Mouse (Mus musculus): Measurements from ENCODE around the gene Rpap3.
A peak's percentile ranks its signal among the peaks of the same experiment; 100 is the strongest.
"Not testable (repeated sequence)": the region's sequence is repeated elsewhere in the genome, so short reads cannot be mapped to it uniquely, and the experiment has no call there.

The Rpap3 gene

DNA sequence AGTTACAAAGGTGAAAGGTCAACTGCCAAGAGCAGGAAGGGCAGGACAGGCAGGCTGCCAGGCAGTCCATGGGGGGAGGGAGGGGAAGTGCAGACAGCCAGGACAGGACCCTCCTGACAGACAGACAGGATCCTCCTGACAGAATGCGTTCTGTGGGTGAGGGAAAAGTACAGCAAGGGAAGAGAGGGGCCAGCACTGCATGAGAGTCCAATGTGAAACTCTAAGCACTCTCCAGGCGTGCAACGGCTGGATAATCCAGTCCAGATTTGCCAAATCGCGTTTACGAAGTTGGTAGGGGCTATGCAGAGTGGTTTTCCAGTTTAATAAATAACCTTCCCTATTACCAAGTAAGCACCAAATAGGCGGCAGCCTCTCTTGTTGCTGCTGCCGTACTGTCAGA, 23.6 kb downstream of the Rpap3 start:
- DNase-seq = no peak

DNA sequence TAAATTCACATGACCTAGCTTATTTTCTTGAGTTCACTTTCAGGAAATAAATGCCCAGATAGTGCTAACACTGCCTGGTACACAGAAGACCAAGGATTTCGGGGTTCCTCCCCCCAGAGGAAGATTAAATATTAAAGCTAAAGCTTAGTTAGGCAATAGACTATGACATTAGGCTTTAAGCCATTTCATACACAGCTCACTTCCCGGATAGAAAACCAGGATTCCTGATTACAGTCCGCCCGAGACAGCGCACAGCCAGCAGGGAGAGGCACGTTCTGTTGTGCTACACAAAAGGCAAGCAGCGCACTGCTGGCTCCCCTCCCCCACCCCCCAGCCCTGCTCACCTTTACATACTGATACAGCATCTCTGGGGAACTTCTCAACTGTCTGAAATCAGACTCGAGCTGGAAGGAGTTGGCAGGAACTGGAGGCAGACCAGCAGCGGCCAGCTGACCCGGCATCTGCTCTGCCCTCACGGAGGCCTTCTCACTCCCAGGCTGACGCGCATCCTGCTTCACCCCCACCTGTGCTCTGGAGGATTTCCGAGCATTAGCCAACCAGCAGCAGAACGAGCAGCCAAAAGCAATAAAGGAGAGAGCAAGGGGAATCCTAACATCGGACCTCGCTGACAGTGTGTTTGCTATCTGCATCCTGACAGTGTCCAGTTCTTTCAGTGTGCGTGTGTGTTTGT, 25.5 kb downstream of the Rpap3 start:
- DNase-seq = no peak

DNA sequence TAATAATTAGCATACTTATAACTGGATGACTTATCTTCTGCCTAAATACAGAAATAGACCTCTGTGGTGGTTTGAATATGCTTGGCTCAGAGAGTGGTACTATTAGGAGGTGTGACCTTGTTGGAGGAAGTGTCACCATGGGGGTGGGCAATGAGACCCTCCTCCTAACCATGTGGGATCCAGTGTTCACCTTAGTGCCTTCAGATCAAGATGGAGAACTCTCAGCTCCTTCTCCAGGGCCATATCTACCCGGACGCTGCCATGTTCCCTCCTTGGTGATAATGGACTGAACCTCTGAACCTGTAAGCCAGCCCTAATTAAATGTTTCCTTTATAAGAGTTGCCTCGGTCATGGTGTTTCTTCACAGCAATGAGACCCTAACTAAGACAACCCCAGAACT, 28.3 kb downstream of the Rpap3 start:
- DNase-seq = no peak

DNA sequence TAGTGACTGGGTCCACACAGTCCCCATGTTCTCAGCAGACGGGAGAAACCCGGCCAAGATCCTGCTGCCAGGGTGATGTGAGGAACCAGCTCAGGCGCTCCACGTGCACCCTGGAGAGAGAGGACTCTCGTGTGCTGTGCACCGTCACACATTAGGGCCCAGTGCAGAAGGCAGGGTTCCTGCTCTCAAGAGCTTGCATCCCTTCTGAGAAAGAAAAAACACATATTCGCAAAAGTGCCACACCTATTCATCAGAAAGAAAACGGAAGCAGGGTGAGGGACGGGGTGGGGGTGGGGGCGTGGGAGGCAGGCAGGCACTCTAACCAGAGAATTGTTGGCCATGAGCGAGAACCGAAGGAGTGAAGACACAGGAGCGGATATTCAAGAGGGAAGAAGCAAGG, 29.7 kb downstream of the Rpap3 start:
- DNase-seq = no peak

DNA sequence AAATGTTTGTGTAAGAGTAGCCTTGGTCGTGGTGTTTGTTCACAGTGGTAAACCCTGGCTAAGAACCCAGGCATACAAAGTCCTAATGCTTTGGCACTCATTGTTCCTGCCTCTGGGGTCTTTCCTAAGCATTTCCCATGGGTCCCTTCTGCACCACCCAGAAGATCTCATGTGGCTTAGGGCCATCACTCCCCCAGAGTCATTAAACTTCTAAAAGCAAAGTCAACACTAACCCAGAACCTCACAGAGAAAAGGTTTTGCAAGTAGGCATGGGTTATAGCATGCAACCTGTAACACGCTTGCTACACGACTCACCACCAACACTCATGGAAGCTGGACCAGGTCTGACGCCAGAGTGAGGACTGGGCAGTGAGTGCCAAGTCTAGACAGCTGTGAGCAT, 31.2 kb downstream of the Rpap3 start:
- no peak for DNase-seq

DNA sequence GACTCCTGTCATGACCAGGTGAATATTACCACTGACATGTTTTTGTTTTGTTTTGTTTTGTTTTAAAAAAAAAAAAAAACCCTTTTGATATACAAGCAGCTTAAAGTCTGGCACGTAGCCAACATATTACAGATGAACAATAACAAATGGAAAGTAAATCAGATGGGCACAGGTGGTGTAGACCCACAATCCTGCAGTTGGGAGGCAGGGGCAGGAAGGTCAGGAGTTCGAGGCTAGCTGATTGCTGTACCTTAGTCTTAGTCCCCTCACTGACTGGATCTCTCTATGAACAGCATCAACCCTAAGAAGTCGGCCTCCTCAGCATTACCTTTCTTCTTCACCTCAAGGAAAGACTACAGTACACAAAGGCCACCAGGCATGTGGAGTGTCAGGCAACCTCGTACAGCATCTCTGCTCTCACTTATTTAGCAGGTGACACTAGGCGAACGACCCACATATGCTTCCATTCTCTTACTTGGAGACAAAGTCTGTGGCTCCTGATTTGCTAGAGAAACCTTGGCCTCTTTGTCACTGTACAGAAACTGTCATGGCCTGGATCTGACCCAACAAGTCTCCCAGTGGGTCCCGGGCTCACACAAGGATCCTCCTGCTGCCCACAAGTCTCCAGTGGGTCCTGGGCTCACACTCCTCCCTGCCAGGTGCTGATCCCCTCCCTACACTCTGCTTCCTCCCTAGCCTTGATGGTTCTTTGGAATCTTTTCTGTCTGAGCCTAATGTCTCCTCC, 32.2 kb downstream of the Rpap3 start:
- DNase-seq = no peak

DNA sequence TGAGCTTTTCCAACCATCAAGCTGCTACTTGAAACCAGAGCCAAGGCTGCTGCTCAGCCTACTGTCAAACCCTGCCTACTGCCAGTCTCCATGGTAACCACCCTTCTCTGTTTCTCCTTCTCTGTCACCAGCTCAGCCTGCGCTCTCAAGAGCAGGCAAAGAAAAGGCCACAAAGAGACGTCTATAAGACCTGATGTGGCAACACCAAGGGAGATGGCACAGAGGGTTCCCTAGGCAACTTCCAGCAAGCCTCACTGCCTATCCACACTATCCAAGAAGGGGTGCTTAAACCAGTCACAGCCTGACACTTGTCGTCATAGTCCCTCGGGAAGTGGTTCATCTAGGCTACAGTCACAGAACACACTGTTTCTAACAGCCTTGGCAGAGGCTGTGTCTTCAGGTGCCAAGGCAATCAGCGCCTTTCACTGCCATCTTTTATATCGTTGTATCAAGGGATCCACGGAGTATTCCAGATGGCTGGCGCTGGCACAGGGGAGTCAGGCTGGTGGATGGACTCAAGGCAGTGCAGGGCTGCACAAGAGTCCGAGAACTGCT, 33.3 kb downstream of the Rpap3 start:
- DNase-seq = no peak

DNA sequence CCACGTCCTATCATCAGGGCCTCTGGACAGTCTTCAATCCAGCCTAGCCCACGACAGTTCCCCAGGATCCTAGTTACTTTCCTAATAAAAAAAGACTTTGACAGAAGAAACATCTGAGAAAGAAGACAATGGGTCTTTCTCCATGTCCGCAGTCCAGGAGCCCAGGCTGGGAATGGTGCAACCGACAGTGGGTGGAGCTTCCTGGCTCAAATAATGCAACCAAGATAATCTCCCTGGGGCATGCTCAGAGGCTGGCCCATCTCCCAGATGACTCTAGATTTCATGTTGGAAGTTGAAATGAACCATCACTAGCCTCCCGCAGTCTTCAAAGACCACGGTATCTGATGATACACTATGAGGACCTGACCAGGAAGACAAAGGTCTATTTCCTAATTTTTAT, 35.1 kb downstream of the Rpap3 start:
- no peak for DNase-seq

DNA sequence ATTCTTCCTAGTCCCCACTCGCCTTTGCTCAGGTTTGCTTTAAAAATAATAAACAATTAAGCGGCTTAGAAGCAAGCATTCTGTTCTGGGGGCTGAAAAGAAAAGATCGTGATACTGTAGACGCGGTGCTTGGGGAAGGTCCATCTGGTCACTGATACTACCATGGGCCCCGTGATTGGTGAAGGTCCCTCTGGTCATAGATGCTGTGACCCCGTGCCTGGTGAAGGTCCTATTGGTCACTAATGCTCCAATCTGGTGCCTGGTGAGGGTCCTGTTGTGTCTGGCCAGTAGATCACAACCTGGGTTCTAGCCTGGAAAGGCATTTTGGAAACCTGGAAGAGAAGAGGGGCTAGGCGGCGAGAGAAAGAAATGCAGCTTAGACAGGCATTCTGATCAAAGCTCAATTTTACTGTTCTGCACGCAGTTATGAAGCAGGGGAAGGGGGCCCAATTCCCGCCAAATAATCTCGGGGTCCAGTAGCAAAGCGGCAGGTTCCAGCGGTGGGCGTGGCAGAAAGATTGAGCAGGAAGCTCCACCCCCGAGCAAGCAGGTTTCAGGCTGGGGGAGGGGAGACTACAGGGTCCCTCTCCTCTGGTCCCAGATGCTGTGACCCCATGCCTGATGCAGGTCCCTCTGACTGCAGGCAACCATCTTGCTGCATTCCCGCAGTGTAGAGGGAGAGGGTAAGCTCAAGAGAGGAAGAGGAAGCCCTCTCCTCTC, 37.3 kb downstream of the Rpap3 start:
- not testable (repeated sequence) for DNase-seq

DNA sequence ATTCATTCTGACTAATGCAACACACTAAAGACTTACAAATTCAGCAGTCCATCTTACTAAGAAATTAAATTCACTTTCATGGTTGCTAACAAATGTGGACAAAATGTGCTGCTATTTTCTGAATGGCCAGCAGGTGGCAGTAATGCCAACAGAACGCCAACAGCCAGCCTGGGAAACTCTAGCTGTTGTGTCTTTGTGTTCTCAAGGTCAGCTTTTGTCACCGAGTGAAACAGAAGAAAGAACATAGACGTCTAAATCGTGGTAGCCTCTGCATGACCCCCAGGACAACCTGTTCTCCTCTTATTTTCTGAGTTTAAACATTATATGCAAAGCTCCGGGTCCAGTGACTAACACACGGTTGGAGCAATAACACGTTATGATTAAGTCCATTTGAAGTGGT, 38.2 kb downstream of the Rpap3 start:
- DNase-seq = peak; percentile 67

DNA sequence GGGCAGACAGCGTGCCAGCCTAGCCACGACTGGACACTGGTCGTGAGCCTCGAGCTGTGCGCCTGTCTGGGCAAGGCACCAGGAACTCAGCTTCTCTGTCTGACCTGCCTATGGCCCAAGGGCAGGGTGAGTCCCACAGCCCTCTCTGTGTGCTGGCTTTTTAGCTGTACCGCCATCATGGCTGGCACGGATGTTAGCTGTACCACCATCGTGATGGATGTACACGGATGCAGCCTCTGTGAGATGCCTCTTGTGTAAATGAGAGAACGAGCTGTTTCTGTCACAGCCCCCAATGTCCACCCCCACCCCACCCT, 39.2 kb downstream of the Rpap3 start:
- DNase-seq = no peak

DNA sequence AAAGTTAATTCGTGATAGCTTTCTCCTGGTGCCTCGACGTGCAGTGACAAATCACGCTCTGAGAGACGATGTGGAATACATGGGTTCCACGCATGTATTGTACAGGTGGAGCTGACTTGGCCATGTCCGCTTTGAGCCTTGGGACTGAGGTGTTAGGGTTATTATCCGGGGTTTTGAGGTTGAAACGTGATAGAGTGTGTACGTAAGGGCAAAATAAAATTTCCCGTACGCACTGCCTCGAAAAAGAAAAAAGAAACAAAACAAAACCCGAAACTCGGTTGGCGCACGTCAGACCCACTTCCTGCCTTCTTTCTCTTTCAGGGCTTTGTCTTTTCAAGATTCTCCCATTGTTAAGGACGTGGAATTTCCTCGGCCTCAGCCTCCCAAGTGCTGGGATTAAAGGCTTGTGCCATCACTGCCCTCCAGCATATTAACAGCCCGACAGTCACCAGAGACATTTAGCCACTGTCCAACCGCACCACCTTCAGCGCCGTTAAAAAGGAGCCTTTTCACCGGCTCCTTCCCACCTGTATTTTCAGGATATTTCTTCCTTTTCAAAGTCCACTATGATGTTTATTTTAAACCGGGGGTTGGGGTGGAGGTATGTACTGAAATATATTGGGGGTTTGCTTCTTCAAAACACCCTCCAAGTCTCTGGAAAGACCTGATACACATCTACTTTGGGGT, 39.7 kb downstream of the Rpap3 start:
- DNase-seq = no peak

DNA sequence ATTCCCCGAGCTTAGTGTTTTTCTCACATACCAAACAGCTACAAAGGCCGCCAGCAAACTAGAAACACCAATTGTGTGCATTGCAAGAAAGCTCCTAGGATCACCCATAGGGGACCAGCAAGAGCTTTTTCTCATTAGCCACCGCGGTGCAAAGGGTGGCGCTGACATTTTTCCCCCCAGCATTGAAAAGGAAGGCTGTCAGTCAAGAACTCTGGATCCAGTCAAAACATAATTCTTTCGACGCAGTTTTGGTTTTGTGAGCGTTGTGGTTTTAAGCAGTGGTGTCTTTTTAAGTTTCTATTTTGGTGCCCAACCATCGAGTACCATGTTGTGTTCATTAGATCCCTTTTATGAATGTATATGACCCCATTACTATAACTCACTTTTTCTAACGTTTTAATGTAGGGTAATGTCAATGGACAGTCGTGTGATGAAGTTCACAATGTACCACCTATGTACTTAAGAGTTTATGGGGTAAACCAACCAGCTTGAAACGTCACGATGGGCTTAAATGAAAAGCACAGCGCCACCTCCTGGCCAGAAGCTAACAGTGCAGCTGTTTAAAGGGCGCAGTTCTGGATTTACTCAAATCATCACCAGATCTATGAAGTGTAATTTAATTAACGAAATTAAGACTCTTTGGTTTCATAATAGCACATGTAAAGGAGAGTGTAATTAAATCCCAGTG, 40.5 kb downstream of the Rpap3 start:
- DNase-seq = peak; percentile 25

DNA sequence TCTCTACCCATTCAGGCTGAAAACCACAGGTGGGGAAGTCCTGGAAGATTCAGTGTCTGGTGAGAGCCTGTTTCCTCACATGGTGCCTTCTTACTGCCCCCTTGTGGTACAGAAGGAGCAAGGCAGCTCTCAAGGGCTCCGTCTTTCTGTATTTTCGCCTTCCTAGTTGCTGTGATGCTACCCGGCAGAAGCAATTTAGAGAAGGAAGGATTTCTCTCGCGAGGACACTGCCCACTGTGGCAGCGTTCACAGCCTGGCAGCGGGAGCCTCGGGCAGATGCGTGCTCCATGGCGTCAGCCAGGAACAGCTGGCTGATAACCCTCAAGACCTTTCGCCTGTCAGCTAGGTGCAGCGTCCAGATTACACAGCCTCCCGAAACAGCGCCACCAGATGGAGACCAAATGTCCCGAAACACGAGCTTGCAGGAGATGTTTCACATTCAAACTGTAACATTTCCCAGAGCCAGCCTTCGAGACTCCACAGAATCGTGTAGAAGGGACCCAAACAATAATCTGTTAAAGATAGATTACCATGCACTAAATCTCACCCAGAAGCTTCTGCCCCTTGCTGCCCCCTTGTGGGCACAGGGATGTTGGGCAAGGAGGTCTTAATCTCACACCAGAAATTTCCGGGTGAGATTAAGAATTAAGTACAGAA, 41.7 kb downstream of the Rpap3 start:
- peak; percentile 76 for DNase-seq

DNA sequence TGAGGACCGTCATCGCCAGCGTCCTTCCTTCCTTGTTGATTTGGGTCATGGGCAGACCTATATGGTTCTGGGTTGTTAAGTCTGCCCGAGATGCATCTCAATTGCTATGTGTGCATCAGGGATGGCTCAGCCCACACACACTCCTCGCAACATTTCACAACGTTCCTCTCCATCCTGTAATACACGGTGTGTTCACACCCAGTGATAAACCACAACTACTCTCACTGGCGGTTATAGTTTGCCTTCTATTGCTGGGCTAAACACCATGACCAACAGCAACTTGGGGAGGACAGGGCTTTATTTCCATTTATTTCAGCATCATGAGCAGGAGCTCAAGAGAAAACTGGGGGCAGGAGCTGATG, 46.9 kb downstream of the Rpap3 start:
- DNase-seq = no peak

DNA sequence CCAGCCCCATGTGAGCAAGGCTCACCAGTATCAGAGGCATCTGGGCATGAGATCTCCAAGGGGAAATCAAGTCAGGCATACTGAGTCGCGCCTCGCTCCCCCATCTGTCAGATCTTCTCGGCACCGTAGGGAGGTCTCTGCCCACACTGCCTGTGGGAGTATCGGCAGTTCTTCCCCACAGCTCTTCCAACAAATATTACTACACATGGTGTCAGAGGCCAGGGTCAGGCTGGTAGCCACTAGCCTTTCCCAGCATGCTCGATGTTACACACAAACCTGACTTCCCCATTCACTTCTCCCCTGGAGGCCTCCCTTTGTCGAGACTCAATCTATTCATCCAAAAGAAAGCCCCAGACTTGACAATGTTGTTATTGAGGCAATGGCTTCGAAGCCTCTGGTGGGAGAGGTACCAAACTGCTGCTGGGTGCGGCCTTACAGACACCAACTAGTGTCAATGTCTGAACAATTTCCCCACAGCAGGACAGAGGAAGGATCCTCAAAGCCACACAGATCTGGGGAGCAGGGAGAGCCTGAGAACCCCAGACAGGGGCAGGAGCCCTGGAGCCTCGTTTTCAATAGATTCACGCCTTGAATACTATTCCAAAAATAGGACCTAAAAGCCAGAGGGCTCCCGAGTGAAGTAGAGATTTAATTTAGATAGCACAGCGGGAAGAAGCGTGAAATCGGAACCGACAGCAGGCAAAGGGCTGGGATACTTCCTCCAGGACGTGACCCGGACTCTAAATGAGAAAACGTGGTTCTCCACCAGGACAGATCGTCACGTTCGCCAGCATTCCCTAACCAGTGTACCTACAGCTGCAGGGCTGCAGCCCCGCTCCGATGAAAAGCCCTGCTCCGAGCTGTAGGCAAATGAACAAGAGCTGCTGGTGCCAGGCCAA, 47.5 kb downstream of the Rpap3 start:
- no peak for DNase-seq

DNA sequence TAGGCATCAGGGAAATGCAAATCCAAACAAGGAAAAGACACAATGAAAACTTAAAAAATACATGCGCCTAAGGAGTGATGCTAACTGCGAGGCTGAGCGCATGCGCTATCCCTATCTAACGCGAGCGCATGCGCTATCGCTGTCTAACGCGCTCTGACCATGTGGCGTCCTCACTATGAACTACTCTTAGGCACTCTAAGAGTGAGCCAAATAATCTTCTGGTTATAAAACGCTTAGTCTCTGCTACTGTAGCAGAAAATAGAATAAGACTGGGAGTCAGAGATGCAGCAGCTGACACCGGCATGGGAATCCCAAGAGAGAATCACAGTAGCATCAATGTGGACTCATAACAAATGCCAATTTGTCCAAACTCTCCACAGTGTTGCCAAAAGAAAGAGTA, 48.2 kb downstream of the Rpap3 start:
- no peak for DNase-seq

DNA sequence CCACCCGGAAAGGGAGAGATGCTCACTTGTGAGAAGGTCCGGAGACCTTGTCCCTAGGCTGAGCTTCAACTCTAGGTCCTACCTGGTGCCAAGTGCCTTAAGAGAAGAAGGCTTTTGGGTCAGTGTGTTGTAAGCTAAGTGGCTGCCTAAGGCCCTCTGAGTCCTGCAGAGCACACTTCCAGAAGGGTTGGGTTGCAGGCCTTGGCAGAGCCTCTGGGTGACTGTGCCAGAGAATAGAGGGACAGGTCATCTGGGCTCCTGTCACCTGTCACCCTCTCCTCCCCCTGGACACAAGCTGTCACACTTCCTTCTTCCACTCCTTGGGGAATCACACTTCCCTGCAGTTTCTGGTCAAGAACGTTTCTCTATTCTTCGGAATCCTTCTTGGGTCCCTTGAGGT, 55.9 kb downstream of the Rpap3 start:
- DNase-seq = no peak

DNA sequence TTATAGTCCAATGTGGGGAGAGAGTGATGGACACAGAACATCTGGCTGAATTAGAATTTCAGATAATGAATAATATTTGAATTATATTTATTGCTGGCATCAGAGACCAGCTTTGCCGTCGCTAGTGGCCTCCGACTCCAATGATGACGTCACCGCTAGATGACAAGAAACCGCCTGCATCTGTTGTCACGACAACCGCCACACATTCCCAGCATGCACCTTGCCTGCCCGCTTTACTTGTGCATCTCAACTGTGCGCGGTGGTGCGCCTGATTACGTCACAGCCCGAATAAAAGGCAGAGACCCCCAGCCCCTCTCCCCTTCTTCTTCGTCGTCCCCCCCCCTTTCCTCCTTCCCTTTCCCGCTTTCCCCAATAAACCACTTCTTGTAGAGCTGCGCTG, 57.4 kb downstream of the Rpap3 start:
- no peak for DNase-seq

DNA sequence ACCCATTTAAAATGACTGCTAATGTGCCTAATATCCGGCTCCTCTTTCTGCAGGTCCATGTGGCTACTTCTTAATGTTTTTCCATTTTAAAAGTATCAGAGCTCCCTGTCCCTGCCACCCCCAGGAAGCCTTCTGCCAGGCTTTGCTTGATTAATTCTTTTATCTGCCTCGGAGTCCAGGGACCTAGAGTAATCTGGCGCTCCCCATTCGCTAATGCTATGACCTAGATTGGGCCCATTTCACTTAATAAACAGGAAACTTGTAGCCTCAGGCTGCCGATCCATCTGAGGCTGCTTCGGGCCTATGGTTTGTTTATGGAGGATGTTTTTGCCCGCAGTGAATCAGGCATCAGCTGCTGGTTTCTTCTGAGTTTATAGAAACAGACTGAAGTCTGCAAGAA, 59.2 kb downstream of the Rpap3 start:
- DNase-seq = no peak

DNA sequence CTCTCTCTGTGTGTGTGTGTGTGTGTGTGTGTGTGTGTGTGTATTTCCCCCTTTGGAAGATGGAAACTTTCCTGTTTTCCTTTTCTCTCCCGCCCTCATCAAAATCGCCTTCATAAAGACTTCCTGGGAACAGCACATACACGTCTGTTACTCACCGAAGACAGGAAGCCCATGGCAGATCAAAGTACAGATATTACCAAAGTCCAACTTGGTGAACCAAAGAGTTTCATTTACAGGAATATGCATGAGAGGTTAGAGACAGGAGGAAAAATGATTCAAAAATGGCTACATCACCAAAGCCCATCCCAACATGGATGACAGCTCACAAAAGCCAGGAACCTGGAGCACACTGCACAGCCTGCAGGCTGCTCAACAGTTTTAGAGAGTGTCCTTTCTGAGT, 61.6 kb downstream of the Rpap3 start:
- no peak for DNase-seq
